Mouse (Mus musculus) midbrain, postnatal 0 days (tissue): ENCODE measurements around the gene Tpr. TPM values are rescaled to one million over a fixed set of nuclear protein-coding genes. Genes with fewer than 3 reads are reported as not detected.

Source experiments
- ATAC-seq: fragments of 200-750 bp; cut with Nextera tagmentation; 2 replicates; pipeline ENCODE4 v1.8.0; 2017; ENCODE audit warnings: moderate number of reproducible peaks, mild to moderate bottlenecking, moderate TSS enrichment, moderate library complexity; ENCODE audit not compliant: low FRiP score
- DNase-seq: peaks from one replicate; pipeline ENCODE4 v3.0.0-alpha.2; 2015; ENCODE audit warnings: low spot score
- H3K27ac ChIP-seq: fragments of 300-500 bp; sonication (generic); 2 replicates; pipeline ENCODE4 v1.5.1; 2014; ENCODE audit warnings: low read depth, mild to moderate bottlenecking, low read length, mixed read lengths
- H3K27me3 ChIP-seq: fragments of 300-500 bp; sonication (generic); 2 replicates; pipeline ENCODE4 v1.6.1; 2014; ENCODE audit warnings: low read length, control low read depth, mixed read lengths; ENCODE audit not compliant: insufficient read depth
- H3K36me3 ChIP-seq: fragments of 300-500 bp; sonication (generic); 2 replicates; pipeline ENCODE4 v1.6.1; 2014; ENCODE audit warnings: low read length, control low read depth, mixed read lengths; ENCODE audit not compliant: insufficient read depth
- H3K4me1 ChIP-seq: fragments of 300-500 bp; sonication (generic); 2 replicates; pipeline ENCODE4 v1.6.1; 2014; ENCODE audit warnings: mild to moderate bottlenecking, control low read depth, antibody characterized with exemption, low read length, mixed read lengths; ENCODE audit not compliant: insufficient read depth
- H3K4me2 ChIP-seq: fragments of 300-500 bp; sonication (generic); 2 replicates; pipeline ENCODE4 v1.6.1; 2014; ENCODE audit warnings: low read depth, mild to moderate bottlenecking, low read length, mixed read lengths; ENCODE audit not compliant: poor library complexity, severe bottlenecking
- H3K4me3 ChIP-seq: fragments of 300-500 bp; sonication (generic); 2 replicates; pipeline ENCODE4 v1.5.1; 2014; ENCODE audit warnings: low read depth, mild to moderate bottlenecking, low read length, moderate library complexity
- H3K9ac ChIP-seq: fragments of 300-500 bp; sonication (generic); replicated peaks from 2 replicates; pipeline ENCODE4 v1.6.1; 2014; ENCODE audit warnings: mild to moderate bottlenecking, low read length, moderate library complexity, mixed read lengths; ENCODE audit not compliant: poor library complexity, severe bottlenecking
- H3K9me3 ChIP-seq: fragments of 300-500 bp; sonication (generic); 2 replicates; pipeline ENCODE4 v1.6.1; 2016; ENCODE audit warnings: low read length, control low read depth
- CTCF ChIP-seq: IDR thresholded peaks from 2 replicates; pipeline ENCODE4 v1.5.1; 2016; ENCODE audit warnings: antibody characterized with exemption, mild to moderate bottlenecking
- WGBS: fragments of 180-500 bp; shearing (Covaris S2); extraction: QIAGEN DNeasy Blood & Tissue Kit; methylation state at CpG from one replicate; pipeline ENCODE4 v1.1.7; 2014; 5-methylcytosine and 5-hydroxymethylcytosine counted together
- polyA plus RNA-seq: library from polyadenylated mRNA; unstranded; fragments of >200 nt; fragmentation: Nextera tagmentation; extraction: Ambion mirVana; gene quantifications from 2 replicates; pipeline ENCODE4 v1.2.1, GENCODE M21; 2015
- total RNA-seq: library from RNA; depleted of rRNA; stranded (reverse); fragments of >200 nt; gene quantifications from 2 replicates; pipeline ENCODE4 v1.2.3, GENCODE M21; 2014

Tpr gene
- total and polyA plus RNA-seq, 2 experiments from 2014 or later, result 84.8 to 147 TPM

DNA sequence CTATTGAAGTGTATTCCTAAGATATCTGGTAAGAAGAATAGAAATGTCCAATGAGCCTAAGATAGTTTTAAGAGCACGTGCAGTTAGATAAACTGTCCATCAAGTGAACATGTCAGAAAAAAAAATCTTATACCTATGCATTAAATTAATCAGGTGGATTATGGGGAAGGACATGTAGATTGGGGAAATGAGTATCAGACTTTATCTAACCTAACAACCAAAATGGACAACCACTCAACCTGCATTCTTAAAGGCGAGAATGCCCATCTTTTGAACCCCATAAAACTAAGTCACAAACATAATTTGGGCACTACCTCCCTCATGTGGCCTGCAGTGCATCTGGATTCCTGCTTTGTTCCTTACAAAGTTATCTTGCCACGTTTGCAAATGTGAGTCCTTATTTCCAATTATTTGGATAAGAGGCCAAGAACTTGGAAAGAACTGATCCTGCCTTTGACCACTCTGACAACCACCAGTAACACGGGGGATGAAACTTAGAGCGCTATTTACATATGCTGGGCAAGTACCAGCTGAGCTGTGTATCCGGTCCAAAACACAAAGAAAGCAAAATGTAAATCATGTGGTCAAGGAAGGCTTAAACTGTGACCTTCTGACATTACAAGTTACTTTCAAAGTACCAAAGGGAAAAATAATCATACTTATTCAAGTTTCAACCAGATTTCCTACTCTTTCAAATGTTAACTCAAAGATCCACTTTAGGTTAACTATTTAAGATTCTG is 3.1 kb upstream of the Tpr start:
- H3K9ac ChIP-seq, result no peak overlapping the region

DNA sequence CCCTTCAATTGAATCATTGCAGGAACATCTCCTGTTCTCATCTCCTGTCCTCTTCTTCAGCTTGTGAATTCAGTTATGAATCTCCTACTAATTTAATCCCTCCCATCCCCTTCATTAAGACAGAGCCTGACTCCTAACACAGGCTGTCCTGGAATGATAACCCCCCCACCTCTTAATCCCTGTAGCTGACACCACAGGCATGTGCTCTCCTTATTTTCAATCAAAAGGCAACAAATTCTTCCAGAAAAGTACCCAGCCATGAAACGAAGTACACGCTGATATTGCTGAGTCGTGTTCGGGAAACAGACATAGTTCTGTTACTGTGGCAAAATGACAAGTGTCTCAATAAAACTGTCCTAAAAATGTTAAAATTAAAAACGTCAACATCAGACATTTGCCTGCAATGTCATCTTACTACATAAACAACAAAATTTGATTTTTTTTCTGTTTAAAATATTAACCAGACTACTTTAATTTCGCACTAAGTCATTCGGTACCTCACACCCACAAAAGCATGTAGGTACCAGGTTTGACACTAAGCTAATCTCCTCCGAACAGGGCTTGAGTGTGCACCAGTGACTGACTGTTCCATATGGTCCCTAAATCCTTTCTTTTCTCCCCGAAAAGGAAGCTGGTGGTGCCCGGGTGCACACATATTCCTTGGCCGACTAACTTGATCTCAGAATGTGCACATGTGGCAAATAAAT is 554 bp upstream of the Tpr start:
- H3K9ac ChIP-seq, result peak overlapping the region; percentile 70
- DNase-seq, result no peak
- peak overlapping the region; percentile 91 for H3K27ac ChIP-seq
- TF ChIP-seq CTCF, result no peak
- ATAC-seq, result peak; percentile 38
- peaks cover 21% of the 10 kb centered on the region for H3K36me3 ChIP-seq
- H3K27me3 ChIP-seq, result no peaks in the 10 kb centered on the region
- WGBS, result 23% methylated on average over 11 of the region's 11 CpGs
- peak overlapping the region; percentile 79 for H3K4me3 ChIP-seq
- H3K9me3 ChIP-seq, result no peaks in the 10 kb centered on the region
- H3K4me1 ChIP-seq, result no peaks in the 10 kb centered on the region; the same call in 1 of the 2 replicates
- H3K4me2 ChIP-seq, result peak overlapping the region; percentile 57

More for the DNA sequence above, 3.1 kb upstream of the Tpr start:
- ATAC-seq (no peak), DNase-seq (no peak)
- Histone ChIP-seq H3K27me3 (no peaks in the 10 kb centered on the region), H3K27ac (no peak overlapping the region), H3K36me3 (peaks cover 13% of the 10 kb centered on the region), H3K4me3 (no peak overlapping the region), H3K4me2 (no peak overlapping the region), H3K9me3 (no peaks in the 10 kb centered on the region), H3K4me1 (no peaks in the 10 kb centered on the region; the same call in 1 of the 2 replicates)
- 88% methylated on average over 6 of the region's 6 CpGs for WGBS
- TF ChIP-seq CTCF, result no peak

DNA sequence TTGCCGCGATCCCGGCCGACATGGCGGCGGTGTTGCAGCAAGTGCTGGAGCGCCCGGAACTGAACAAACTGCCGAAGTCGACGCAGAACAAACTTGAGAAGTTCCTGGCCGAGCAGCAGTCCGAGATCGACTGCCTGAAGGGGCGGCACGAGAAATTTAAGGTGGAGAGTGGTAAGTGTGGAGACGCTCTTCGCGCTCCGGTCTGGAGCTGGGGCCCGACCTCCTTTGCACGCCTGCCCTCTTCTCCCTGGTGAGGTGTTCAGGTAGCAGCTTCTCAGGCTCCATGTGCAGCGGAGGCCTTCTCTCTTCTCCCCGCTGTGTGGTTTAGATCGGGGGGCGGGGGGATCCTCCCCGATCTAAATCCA is 832 bp downstream of the Tpr start:
- Histone ChIP-seq H3K27ac (peak overlapping the region; percentile 78), H3K9me3 (no peaks in the 10 kb centered on the region), H3K4me2 (peak overlapping the region; percentile 64), H3K4me3 (peak overlapping the region; percentile 79), H3K36me3 (peaks cover 12% of the 10 kb centered on the region), H3K9ac (peak overlapping the region; percentile 73), H3K27me3 (no peaks in the 10 kb centered on the region), H3K4me1 (no peaks in the 10 kb centered on the region; the same call in 1 of the 2 replicates)
- WGBS, result under 1% methylated on average over 27 of the region's 27 CpGs
- peak; percentile 50 for ATAC-seq
- no peak for DNase-seq
- TF ChIP-seq CTCF, result no peak

DNA sequence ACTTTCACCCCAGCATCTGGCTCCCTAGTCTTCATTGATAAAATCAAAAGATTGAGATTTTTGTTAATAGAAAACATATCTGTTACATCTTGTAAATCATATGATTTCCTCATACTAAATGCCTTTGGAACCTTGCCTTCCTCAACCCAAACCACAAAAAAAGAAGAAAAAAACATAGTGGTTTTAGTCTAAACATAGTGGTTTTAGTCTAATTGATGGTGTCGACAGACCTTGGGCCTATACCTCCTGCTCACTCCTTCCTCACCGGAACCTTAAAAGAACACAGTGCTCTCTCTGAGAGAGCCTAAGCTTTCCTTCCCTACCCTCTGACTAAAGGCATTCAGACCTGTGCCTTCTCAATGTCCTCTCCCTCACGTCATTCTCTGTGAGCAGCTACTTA is 3.4 kb downstream of the Tpr start:
- Histone ChIP-seq H3K9me3 (no peaks in the 10 kb centered on the region), H3K4me1 (no peaks in the 10 kb centered on the region; the same call in 1 of the 2 replicates), H3K4me3 (no peak overlapping the region), H3K9ac (no peak overlapping the region), H3K27me3 (no peaks in the 10 kb centered on the region), H3K27ac (no peak overlapping the region), H3K4me2 (no peak overlapping the region), H3K36me3 (peaks cover 14% of the 10 kb centered on the region)
- no peak for ATAC-seq
- no peak for DNase-seq
- 96% methylated on average over 3 of the region's 3 CpGs for WGBS
- TF ChIP-seq CTCF, result no peak

DNA sequence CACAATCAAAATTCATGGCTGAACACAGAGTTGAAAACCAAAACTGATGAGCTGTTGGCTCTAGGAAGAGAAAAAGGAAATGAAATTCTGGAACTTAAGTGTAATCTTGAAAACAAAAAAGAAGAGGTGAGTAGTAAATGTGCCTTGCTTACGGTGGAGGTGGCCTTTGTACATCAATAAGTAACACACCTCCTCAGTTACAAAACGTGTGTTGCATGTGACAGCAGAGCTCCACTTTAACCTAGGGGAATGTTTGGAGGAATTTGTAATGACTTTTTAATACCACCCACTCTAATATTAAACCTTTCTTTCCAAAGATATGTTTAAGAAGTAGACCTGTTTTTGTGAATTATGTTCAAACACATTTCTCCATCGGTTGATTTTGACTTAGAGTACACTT is 11.3 kb downstream of the Tpr start:
- H3K4me1 ChIP-seq, result no peaks in the 10 kb centered on the region
- H3K27me3 ChIP-seq, result no peaks in the 10 kb centered on the region
- H3K27ac ChIP-seq, result no peak overlapping the region
- H3K9me3 ChIP-seq, result no peaks in the 10 kb centered on the region
- no peak overlapping the region for H3K4me2 ChIP-seq
- DNase-seq, result no peak
- WGBS, result 96% methylated on average over 3 of the region's 3 CpGs
- no peak for ATAC-seq
- no peak for TF ChIP-seq CTCF
- peaks cover 37% of the 10 kb centered on the region; the same call in 1 of the 2 replicates for H3K36me3 ChIP-seq
- no peak overlapping the region for H3K9ac ChIP-seq
- H3K4me3 ChIP-seq, result no peak overlapping the region

DNA sequence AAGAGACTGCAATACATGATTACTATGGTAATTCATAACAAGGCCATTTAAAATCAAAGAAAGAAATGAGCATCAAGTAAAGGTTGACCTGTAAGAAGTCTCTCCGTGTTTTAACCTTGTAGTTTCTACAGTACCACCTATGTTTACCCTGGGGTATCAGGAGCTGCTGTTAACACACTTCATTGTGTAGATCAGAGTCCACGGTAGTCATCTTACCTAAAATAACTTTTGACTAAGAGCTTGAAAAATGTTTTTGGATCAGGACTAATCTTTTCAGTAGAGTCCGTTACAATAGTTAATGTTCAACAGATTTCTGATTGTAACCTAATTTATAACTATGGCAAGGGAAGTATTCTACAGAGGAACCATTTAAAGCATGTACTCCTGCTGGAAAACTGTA is 11.9 kb downstream of the Tpr start:
- Histone ChIP-seq H3K9ac (no peak overlapping the region), H3K27ac (no peak overlapping the region), H3K27me3 (no peaks in the 10 kb centered on the region), H3K4me2 (no peak overlapping the region), H3K4me1 (no peaks in the 10 kb centered on the region), H3K9me3 (no peaks in the 10 kb centered on the region), H3K4me3 (no peak overlapping the region), H3K36me3 (peaks cover 38% of the 10 kb centered on the region; the same call in 1 of the 2 replicates)
- no peak for TF ChIP-seq CTCF
- ATAC-seq (no peak), DNase-seq (no peak)
- 92% methylated on average over 3 of the region's 3 CpGs for WGBS
